Mouse (Mus musculus): ENCODE measurements around the gene Taldo1. TPM values are rescaled to one million over a fixed set of nuclear protein-coding genes. Genes with fewer than 3 reads are reported as not detected.
A peak's percentile ranks its signal among the peaks of the same experiment; 100 is the strongest.
"Not testable (repeated sequence)": the region's sequence is repeated elsewhere in the genome, so short reads cannot be mapped to it uniquely, and the experiment has no call there.

Taldo1 gene
- polyA plus RNA-seq, 1 experiment from 2014 or later, result 269 TPM

DNA sequence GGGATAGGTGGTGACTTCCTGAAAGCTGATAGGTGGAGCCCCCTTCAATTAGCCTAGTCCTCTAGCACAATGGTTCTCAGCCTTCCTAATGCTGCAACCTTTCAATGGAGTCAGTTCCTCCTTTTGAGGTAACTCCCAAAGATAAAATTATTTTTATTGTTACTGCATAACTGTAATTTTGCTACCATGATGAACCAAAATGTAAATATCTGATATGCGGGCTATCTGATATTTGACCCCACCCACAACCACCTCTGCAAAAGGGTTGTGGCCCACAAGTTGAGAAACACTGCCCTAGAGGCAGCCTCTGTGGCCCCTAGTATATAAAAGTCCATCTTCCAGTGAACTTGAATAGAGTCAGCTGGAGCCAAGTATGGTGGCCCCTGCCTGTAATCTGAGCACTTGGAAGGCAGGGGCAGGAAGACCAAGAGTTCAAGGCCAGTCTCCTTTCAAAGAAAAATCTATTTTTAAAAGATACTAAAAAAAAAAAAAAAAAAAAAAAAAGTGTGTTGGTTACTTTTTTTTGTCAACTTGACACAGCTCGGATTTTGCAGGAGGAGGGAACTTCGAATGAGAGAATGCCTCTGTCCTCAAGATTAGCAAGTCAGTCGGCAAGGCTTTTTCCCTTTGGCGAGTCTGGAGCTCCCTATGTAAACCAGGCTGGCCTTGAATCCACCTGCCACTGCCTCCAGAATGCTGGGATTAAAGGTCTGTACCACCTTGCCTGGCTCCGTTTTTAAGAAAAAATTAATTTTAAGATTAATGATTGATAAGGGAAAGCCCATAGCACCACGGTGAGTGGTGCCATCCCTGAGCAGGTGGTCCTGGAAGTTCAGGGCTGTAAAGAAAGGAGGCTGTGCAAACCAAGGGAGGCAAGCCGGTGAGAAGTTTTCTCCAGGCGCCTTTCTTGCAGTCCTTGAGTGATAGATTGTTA is 1.4 kb upstream of the Taldo1 start:
- Histone ChIP-seq H3K27me3 (replicated peaks) (no peaks in the 10 kb centered on the region), H3K4me3 (replicated peaks) (no peak overlapping the region), H3K4me1 (peaks cover 16% of the 10 kb centered on the region), H3K9me3 (replicated peaks) (no peaks in the 10 kb centered on the region), H3K27ac (replicated peaks) (no peak overlapping the region), H3K9ac (replicated peaks) (no peak overlapping the region), H3K36me3 (0 out of 2 replicates have a peak, but pooled peaks cover under 1% of the 10 kb centered on the region), H3K4me2 (peak overlapping the region; percentile 95; the same call in 1 of the 2 replicates)
- WGBS, result 62% methylated on average over 9 of the region's 9 CpGs
- no peak for ATAC-seq (ENCODE audit: low FRiP score)

GRCm38 (mm10) chr7:141392552-141393222 is 688 bp downstream of the Taldo1 start:
- Histone ChIP-seq H3K9ac (replicated peaks) (peak overlapping the region; percentile 77), H3K27me3 (replicated peaks) (no peaks in the 10 kb centered on the region), H3K4me1 (peaks cover 16% of the 10 kb centered on the region), H3K27ac (replicated peaks) (peak overlapping the region; percentile 89), H3K4me3 (replicated peaks) (peak overlapping the region; percentile 79), H3K36me3 (peaks cover 17% of the 10 kb centered on the region), H3K9me3 (replicated peaks) (no peaks in the 10 kb centered on the region), H3K4me2 (peak overlapping the region; percentile 95)
- 30% methylated on average over 9 of the region's 9 CpGs for WGBS
- ATAC-seq (ENCODE audit: low FRiP score), result no peak

DNA sequence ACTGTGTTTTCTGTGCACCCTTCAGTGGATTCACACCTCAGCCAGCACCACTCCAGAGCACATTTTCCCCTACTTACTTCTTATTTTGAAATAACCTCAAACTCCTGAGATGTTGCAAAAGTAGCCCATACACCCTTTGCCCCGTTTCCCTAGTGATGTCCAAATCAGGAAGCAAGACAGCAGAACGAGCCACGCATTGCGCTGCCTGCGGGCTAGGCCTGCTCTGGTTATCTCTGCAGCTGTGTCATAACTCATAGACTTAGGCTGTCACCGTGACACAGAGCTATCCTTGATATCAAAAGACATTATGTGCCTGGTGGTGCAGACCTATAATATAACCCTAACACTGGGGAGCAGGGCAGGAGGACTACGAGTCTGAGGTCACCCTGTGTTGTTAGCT is 2.2 kb downstream of the Taldo1 start:
- no peak for ATAC-seq (ENCODE audit: low FRiP score)
- H3K4me3 ChIP-seq (replicated peaks), result no peak overlapping the region
- H3K9me3 ChIP-seq (replicated peaks), result no peaks in the 10 kb centered on the region
- H3K27ac ChIP-seq (replicated peaks), result no peak overlapping the region
- peaks cover 16% of the 10 kb centered on the region for H3K4me1 ChIP-seq
- no peaks in the 10 kb centered on the region for H3K27me3 ChIP-seq (replicated peaks)
- H3K9ac ChIP-seq (replicated peaks), result no peak overlapping the region
- peaks cover 32% of the 10 kb centered on the region for H3K36me3 ChIP-seq
- 90% methylated on average over 7 of the region's 7 CpGs for WGBS
- no peak overlapping the region for H3K4me2 ChIP-seq

DNA sequence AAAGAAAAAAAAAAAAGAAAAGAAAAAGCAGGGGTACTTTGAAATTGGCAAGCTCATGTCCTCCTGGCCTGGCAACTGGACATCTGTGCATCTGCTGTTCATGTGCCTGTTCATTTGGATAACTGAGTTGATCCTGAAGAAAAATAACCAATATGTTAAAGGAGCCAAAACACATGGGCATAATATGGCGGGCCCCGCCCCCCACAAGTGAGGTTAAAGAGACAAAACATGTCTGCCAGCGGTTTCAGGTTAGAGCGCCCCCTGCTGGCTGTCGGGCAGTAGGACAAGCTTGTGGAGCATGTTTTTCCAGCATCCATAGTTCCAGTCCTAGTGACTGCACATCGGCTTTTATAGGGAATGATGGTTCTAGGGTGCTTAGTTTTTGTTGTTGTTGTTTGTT is 2.8 kb downstream of the Taldo1 start:
- no peaks in the 10 kb centered on the region for H3K9me3 ChIP-seq (replicated peaks)
- H3K9ac ChIP-seq (replicated peaks), result no peak overlapping the region
- H3K27me3 ChIP-seq (replicated peaks), result no peaks in the 10 kb centered on the region
- H3K4me3 ChIP-seq (replicated peaks), result no peak overlapping the region
- H3K4me1 ChIP-seq, result peaks cover 16% of the 10 kb centered on the region
- no peak overlapping the region for H3K27ac ChIP-seq (replicated peaks)
- peaks cover 37% of the 10 kb centered on the region for H3K36me3 ChIP-seq
- 22% methylated on average over 6 of the region's 6 CpGs for WGBS
- no peak for ATAC-seq (ENCODE audit: low FRiP score)
- H3K4me2 ChIP-seq, result no peak overlapping the region

DNA sequence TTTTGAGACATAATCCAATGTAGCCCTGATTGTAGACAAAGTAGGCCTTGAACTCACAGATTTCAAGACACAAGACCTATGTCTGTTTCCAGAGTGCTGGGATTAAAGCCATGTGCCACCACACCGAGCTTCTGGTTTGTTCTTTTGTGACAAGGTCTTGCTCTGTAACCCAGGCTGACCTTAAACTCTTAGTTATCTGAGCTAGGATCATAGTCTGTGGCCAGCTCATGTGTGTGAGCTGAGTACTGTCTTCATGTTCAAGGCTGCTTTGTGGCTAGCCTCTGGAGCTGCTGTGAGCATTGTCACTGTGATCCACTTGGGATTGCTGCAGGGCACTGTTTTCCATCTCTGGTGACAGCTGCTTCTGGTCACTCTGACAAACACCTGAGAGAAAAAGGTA is 3.3 kb downstream of the Taldo1 start:
- Histone ChIP-seq H3K4me2 (no peak overlapping the region), H3K27ac (replicated peaks) (no peak overlapping the region), H3K36me3 (peaks cover 43% of the 10 kb centered on the region), H3K9me3 (replicated peaks) (no peaks in the 10 kb centered on the region), H3K4me3 (replicated peaks) (no peak overlapping the region), H3K4me1 (peaks cover 16% of the 10 kb centered on the region), H3K27me3 (replicated peaks) (no peaks in the 10 kb centered on the region), H3K9ac (replicated peaks) (no peak overlapping the region)
- no peak for ATAC-seq (ENCODE audit: low FRiP score)
- 90% methylated on average over 1 of the region's 1 CpGs for WGBS

DNA sequence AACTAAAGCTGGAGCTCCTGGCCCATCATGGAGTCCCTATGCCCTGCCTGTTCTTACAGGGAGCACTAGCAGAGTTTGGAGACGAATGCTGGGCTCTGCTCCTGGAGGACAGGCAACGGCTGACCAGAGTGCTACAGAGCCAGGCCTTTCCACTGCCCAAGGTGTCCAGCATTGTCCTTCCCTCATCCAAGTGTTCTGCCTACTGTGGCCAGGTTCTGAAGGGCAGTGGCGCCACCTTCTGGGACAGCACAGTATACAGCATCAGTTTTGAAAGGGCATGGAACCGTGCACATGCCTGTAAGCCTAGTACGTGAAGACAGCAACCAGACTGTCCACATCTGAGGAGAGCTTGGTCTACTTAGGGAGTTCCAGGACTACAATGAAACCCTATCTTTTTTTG is 11.3 kb downstream of the Taldo1 start:
- Histone ChIP-seq H3K27ac (replicated peaks) (no peak overlapping the region), H3K9ac (replicated peaks) (no peak overlapping the region), H3K4me2 (no peak overlapping the region), H3K36me3 (peaks cover 58% of the 10 kb centered on the region), H3K9me3 (replicated peaks) (no peaks in the 10 kb centered on the region), H3K27me3 (replicated peaks) (no peaks in the 10 kb centered on the region), H3K4me3 (replicated peaks) (no peak overlapping the region), H3K4me1 (no peaks in the 10 kb centered on the region)
- whole genome bisulfite sequencing, result 43% methylated on average over 5 of the region's 5 CpGs
- ATAC-seq (ENCODE audit: low FRiP score), result 0 out of 2 replicates have a peak, but pooled peaks have one; percentile 22

DNA sequence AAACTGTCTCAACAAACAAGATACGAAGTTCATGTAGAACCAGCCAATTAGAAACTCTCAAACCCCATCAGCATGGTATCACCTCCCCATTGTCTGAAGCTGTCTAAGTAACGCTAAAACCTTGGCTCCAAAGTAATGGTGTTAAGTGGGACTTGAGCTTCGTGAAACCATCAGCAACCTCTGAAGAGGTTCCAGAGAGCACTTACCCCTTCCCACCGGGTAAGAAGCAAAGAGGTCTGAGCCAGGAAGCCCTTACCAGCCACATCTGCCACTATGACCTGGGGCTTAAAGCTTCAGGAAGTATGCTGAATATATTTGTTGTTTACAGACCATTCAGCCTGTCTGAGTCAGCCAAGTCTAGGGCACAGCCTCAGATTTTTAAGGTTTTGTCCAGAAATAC is 13.5 kb downstream of the Taldo1 start:
- 80% methylated on average over 4 of the region's 4 CpGs for WGBS
- H3K9ac ChIP-seq (replicated peaks), result no peak overlapping the region
- peaks cover 5% of the 10 kb centered on the region for H3K4me1 ChIP-seq
- H3K4me2 ChIP-seq, result no peak overlapping the region
- H3K9me3 ChIP-seq (replicated peaks), result no peaks in the 10 kb centered on the region
- H3K36me3 ChIP-seq, result peaks cover 58% of the 10 kb centered on the region
- H3K4me3 ChIP-seq (replicated peaks), result no peak overlapping the region
- no peaks in the 10 kb centered on the region for H3K27me3 ChIP-seq (replicated peaks)
- ATAC-seq (ENCODE audit: low FRiP score), result no peak
- no peak overlapping the region for H3K27ac ChIP-seq (replicated peaks)

DNA sequence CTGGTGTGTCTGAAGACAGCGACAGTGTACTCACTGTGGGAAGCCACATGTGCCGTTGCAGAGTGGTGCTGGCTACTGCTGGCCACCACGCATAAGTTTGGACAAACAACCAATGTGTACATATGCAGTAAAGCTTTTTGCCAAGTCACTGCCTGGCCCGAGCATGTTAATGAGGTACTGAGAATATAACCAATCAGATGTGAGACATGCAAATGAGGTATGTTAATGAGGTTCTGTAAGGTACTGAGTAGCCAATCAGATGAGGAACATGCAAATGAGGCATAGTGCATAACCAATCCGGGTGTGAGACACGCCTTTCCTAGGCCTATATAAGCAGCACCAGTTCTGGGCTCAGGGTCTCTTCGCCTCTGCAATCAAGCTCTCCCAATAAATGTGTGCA is 15.7 kb downstream of the Taldo1 start:
- H3K27ac ChIP-seq (replicated peaks); H3K27me3 ChIP-seq (replicated peaks); H3K9me3 ChIP-seq (replicated peaks); ATAC-seq (ENCODE audit: low FRiP score); H3K4me2 ChIP-seq; H3K4me3 ChIP-seq (replicated peaks); H3K9ac ChIP-seq (replicated peaks): not testable (repeated sequence)
- WGBS, result 98% methylated on average over 7 of the region's 7 CpGs
- Histone ChIP-seq H3K36me3 (peaks cover 43% of the 10 kb centered on the region), H3K4me1 (peaks cover 10% of the 10 kb centered on the region)

DNA sequence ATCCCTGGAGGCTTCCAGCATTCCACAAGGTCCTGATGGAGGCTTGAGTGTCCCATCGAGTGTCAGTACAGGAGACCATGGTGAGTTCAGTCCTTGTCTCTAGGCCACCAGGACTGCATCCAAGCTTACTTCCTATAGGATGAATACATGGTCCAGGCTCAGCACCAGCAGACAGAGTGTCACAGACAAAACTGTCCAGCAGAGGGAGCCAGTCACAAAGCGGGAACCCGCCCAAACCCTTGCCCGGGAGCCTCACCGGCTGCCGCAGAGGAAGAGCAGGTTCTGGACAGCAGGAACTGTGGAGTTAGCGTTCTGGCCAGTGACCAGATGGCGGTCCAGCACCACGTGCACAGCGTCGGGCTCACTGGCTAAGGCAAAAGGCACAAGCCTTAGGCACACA is 16.8 kb downstream of the Taldo1 start:
- Histone ChIP-seq H3K27ac (replicated peaks) (no peak overlapping the region), H3K27me3 (replicated peaks) (no peaks in the 10 kb centered on the region), H3K4me3 (replicated peaks) (no peak overlapping the region), H3K4me1 (peaks cover 18% of the 10 kb centered on the region), H3K36me3 (peaks cover 37% of the 10 kb centered on the region), H3K9ac (replicated peaks) (no peak overlapping the region), H3K4me2 (0 out of 2 replicates have a peak overlapping the region, but pooled peaks have one; percentile 23), H3K9me3 (replicated peaks) (no peaks in the 10 kb centered on the region)
- ATAC-seq (ENCODE audit: low FRiP score), result peak; percentile 40
- WGBS, result 11% methylated on average over 11 of the region's 11 CpGs

GRCm38 (mm10) chr7:141410631-141411030 is 18.6 kb downstream of the Taldo1 start:
- Histone ChIP-seq H3K4me3 (replicated peaks) (no peak overlapping the region), H3K9ac (replicated peaks) (no peak overlapping the region), H3K27me3 (replicated peaks) (no peaks in the 10 kb centered on the region), H3K4me1 (peaks cover 24% of the 10 kb centered on the region), H3K4me2 (no peak overlapping the region), H3K36me3 (peaks cover 36% of the 10 kb centered on the region), H3K9me3 (replicated peaks) (no peaks in the 10 kb centered on the region), H3K27ac (replicated peaks) (no peak overlapping the region)
- ATAC-seq (ENCODE audit: low FRiP score), result no peak
- WGBS, result 92% methylated on average over 8 of the region's 8 CpGs

DNA sequence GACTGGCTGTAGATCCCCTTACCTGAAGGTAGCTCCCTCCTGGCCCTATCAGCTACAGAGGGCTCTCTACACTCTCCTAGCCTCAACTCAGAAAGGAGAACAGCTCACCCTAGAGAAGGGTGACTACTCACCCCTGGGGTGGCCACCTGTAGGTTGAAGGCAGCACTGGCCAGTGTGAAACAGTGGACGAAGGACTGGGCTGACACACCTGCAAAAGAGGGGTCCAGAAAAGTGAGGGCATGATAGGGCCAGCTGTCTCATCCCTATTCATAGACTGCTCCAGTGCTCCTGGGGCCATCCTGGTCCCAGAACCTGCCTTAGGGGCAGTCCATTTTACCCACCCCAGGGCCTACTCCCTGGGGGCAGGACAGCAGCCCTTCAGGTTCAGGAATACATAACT is 19.7 kb downstream of the Taldo1 start:
- Histone ChIP-seq H3K36me3 (peaks cover 31% of the 10 kb centered on the region), H3K9me3 (replicated peaks) (no peaks in the 10 kb centered on the region), H3K27me3 (replicated peaks) (no peaks in the 10 kb centered on the region), H3K4me1 (peaks cover 24% of the 10 kb centered on the region), H3K4me2 (no peak overlapping the region), H3K27ac (replicated peaks) (no peak overlapping the region), H3K9ac (replicated peaks) (no peak overlapping the region), H3K4me3 (replicated peaks) (no peak overlapping the region)
- no peak for ATAC-seq (ENCODE audit: low FRiP score)
- WGBS, result 94% methylated on average over 1 of the region's 1 CpGs

DNA sequence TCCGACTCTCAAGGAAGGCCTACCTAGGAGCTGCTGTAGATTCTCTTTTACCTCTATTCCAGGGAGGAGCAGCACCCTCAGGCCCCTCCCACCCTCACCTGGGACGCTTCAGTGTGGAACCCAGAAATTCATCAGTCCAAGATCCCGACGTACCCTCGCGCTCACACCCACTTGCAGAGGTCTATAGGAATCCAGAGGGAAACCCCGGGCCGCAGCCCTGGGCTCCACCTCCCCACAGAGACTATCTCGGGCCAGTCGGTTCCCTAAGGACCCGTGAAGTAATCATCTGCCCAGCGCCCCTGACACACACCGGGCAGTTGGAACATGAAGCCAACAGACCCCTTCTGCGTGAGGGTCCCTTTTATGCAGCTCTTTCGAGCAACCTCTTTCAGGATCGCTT is 21.3 kb downstream of the Taldo1 start:
- peak overlapping the region; percentile 91 for H3K27ac ChIP-seq (replicated peaks)
- H3K4me3 ChIP-seq (replicated peaks), result peak overlapping the region; percentile 70
- H3K4me1 ChIP-seq, result peaks cover 24% of the 10 kb centered on the region
- no peaks in the 10 kb centered on the region for H3K27me3 ChIP-seq (replicated peaks)
- H3K4me2 ChIP-seq, result peak overlapping the region; percentile 92
- 4% methylated on average over 16 of the region's 16 CpGs for WGBS
- H3K9ac ChIP-seq (replicated peaks), result peak overlapping the region; percentile 88
- H3K36me3 ChIP-seq, result peaks cover 27% of the 10 kb centered on the region
- no peaks in the 10 kb centered on the region for H3K9me3 ChIP-seq (replicated peaks)
- ATAC-seq (ENCODE audit: low FRiP score), result peak; percentile 23

Data from neural tube, embryonic 15.5 days (tissue).